Mouse (Mus musculus) ES-Bruce4 (cell line): ENCODE data around the gene Rrnad1.

Source experiments
- CTCF ChIP-seq: IDR thresholded peaks from one replicate; pipeline ENCODE4 v1.8.1; 2011; ENCODE audit warnings: low read depth, low read length
- EP300 ChIP-seq: IDR thresholded peaks from 2 replicates; pipeline ENCODE4 v1.6.1; 2011; ENCODE audit warnings: low read depth, low read length; ENCODE audit not compliant: insufficient read depth
- POLR2A ChIP-seq: IDR thresholded peaks from one replicate; pipeline ENCODE4 v1.8.1; 2011; ENCODE audit warnings: low read length; ENCODE audit not compliant: insufficient read depth

DNA sequence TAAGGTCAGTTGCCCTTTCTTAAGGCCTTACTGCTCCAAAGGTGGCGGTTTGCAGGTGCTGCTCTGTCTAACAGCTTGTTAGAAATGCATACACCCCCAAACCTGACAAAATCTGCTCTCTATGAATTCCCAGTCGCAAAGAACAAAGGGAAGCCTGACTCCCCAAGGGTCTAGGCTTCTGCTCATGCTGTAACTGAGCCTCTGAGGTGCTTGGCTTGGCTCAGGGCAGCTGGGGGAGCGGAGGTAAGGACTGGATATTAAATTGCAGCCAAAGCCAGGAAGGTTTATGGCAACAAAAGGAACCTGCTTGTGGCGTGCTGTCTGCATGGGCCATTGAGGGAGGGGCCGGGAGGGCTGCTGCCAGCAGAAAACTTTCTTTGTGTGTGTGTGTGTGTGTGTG, 26.7 kb downstream of the Rrnad1 start:
- TF ChIP-seq POLR2A (no peak), EP300 (no peak), CTCF (no peak)
